Mouse (Mus musculus) small intestine, adult 2 months (tissue): ENCODE data around the gene Cd3eap.

ENCODE experiments used
- CTCF ChIP-seq: fragments of 200-500 bp; IDR thresholded peaks from 2 replicates; pipeline ENCODE4 v1.5.1; 2012; ENCODE audit warnings: low read depth, mild to moderate bottlenecking, control low read depth, inconsistent platforms, low read length, moderate library complexity, mixed read lengths; ENCODE audit not compliant: insufficient replicate concordance, insufficient read length; ENCODE audit errors: extremely low read depth
- POLR2A ChIP-seq: fragments of 200-500 bp; IDR thresholded peaks from 2 replicates; pipeline ENCODE4 v1.6.1; 2012; ENCODE audit warnings: low read depth, mild to moderate bottlenecking, control low read depth, inconsistent platforms, low read length, moderate library complexity

- TF ChIP-seq CTCF = no peak
- TF ChIP-seq POLR2A = no peak
These were observed 49.9 kb downstream of the Cd3eap start for GRCm38 (mm10) chr7:19309278-19309883.
